Mouse (Mus musculus) kidney, adult 2 months (tissue): ENCODE measurements around the gene Cnih3. TPM values are rescaled to one million over a fixed set of nuclear protein-coding genes. Genes with fewer than 3 reads are reported as not detected.

Source experiments
- DNase-seq: peaks from one replicate; pipeline ENCODE4 v3.0.0; 2021
- H3K27ac ChIP-seq: fragments of 200-500 bp; 2 replicates; pipeline ENCODE4 v1.5.1; 2012; ENCODE audit warnings: low read depth, low read length, control low read depth, inconsistent platforms; ENCODE audit not compliant: insufficient read depth
- H3K27me3 ChIP-seq: fragments of 200-500 bp; replicated peaks from 2 replicates; pipeline ENCODE4 v1.6.1; 2012; ENCODE audit warnings: mild to moderate bottlenecking, moderate library complexity, low read length, inconsistent platforms; ENCODE audit not compliant: control insufficient read depth, insufficient read depth
- H3K36me3 ChIP-seq: fragments of 200-500 bp; 2 replicates; pipeline ENCODE4 v1.6.1; 2012; ENCODE audit warnings: mild to moderate bottlenecking, moderate library complexity, low read length, inconsistent platforms; ENCODE audit not compliant: control insufficient read depth, insufficient read depth
- H3K4me1 ChIP-seq: fragments of 200-500 bp; 2 replicates; pipeline ENCODE4 v1.6.1; 2011; ENCODE audit warnings: low read length; ENCODE audit not compliant: control insufficient read depth, insufficient read depth
- H3K4me3 ChIP-seq: fragments of 200-500 bp; 2 replicates; pipeline ENCODE4 v1.5.1; 2011; ENCODE audit warnings: mild to moderate bottlenecking, low read depth, low read length, control low read depth; ENCODE audit not compliant: insufficient read depth
- CTCF ChIP-seq: fragments of 200-500 bp; conservative IDR thresholded peaks from 2 replicates; pipeline ENCODE4 v1.5.1; 2011; ENCODE audit warnings: low read depth, mild to moderate bottlenecking, control low read depth, low read length, moderate library complexity, mixed read lengths; ENCODE audit not compliant: insufficient read depth, insufficient read length
- POLR2A ChIP-seq: fragments of 200-500 bp; IDR thresholded peaks from one replicate; pipeline ENCODE4 v1.6.1; 2011; ENCODE audit warnings: low read depth, low read length, control low read depth
- WGBS: fragments of 180-500 bp; shearing (Covaris S2); methylation state at CpG from one replicate; pipeline ENCODE4 v1.1.7; 2018; 5-methylcytosine and 5-hydroxymethylcytosine counted together
- polyA plus RNA-seq: library from polyadenylated mRNA; depleted of rRNA; stranded (reverse); fragments of >200 nt; gene quantifications from 2 replicates; pipeline ENCODE4 v1.2.3, GENCODE M21; 2012

The Cnih3 gene
- polyA plus RNA-seq, 1 experiment: not detected

- Histone ChIP-seq H3K27ac (no peak overlapping the region), H3K4me3 (no peak overlapping the region), H3K4me1 (no peaks in the 10 kb centered on the region), H3K36me3 (no peaks in the 10 kb centered on the region), H3K27me3 (no peaks in the 10 kb centered on the region)
- 42% methylated on average over 3 of the region's 3 CpGs for WGBS
- no peak for DNase-seq
- no peak for TF ChIP-seq POLR2A
- no peak for TF ChIP-seq CTCF
Measured at GRCm38 (mm10) chr1:181368789-181369570, 16.6 kb downstream of the Cnih3 start.

- 45% methylated on average over 3 of the region's 3 CpGs for WGBS
- Histone ChIP-seq H3K4me1 (no peaks in the 10 kb centered on the region), H3K27ac (no peak overlapping the region), H3K4me3 (no peak overlapping the region), H3K27me3 (no peaks in the 10 kb centered on the region), H3K36me3 (no peaks in the 10 kb centered on the region)
- DNase-seq: no peak
- TF ChIP-seq CTCF: no peak
- no peak for TF ChIP-seq POLR2A
Measured at GRCm38 (mm10) chr1:181370370-181370769, 17.9 kb downstream of the Cnih3 start.

DNA sequence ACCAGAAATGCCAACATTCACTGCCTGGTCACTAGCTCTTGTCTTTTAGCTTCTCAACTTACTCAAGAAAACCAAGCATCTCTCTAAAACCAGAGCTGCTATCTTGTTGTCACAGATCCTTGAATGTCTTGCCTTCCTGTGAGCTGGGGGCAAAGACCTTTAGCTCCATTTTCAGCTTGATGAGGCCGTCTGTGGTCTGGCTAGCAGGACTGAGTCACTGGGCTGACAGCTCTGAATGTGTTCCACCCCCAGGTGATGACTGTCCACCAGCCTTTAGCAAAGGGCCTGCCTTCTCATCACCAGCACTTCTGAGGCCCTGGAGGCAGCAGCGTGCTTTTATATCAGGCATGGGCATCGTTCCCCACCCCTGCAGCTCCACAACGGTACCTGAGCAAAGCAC lies 18.8 kb downstream of the Cnih3 start:
- 84% methylated on average over 4 of the region's 4 CpGs for WGBS

GRCm38 (mm10) chr1:181372306-181372705 lies 19.9 kb downstream of the Cnih3 start:
- H3K4me3 ChIP-seq: no peak overlapping the region
- 74% methylated on average over 6 of the region's 6 CpGs for WGBS
- H3K4me1 ChIP-seq: no peaks in the 10 kb centered on the region
- no peak overlapping the region for H3K27ac ChIP-seq
- TF ChIP-seq POLR2A (no peak), CTCF (no peak)
- no peaks in the 10 kb centered on the region for H3K27me3 ChIP-seq
- H3K36me3 ChIP-seq: no peaks in the 10 kb centered on the region
- DNase-seq: no peak

More for the DNA sequence above, 18.8 kb downstream of the Cnih3 start:
- H3K4me3 ChIP-seq: no peak overlapping the region
- TF ChIP-seq POLR2A (no peak), CTCF (no peak)
- H3K27ac ChIP-seq: no peak overlapping the region
- H3K4me1 ChIP-seq: no peaks in the 10 kb centered on the region
- DNase-seq: no peak
- no peaks in the 10 kb centered on the region for H3K36me3 ChIP-seq
- H3K27me3 ChIP-seq: no peaks in the 10 kb centered on the region

DNA sequence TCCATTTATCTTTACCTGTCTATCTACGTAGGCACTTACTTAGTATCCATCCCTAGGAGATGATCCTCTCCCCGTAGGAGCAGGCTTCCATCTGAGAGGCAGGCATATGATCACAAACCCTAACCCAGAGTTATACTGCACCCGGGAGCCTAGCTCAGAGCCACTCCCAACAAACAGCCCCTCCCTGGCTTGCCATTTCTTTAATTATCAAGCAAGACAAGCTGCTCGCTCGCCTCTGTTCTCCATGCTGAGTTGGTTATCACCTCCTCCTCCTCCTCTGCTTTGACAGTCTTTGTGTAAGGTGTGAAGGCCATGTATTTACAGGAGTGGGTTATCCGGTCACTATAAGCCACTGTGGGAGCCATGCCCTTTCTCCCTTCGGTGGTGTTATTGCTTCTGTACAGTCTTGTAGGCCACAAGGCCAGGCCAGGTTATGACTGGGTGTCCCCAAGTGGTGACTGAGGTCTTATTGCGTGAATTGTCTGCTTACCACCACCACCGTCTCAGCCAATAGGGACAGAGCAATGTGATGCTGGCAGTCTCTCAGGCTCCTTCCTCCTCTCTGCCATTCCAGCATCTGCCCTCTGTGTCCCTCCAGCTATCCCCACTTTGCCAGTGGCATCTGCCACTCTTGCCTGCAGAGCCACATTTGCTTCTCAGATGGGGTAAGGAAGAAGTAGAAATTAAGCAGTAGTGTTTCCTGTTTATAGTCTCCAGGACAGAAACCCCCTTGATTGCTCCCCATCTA lies 22.4 kb downstream of the Cnih3 start:
- TF ChIP-seq POLR2A: no peak
- TF ChIP-seq CTCF: no peak
- 87% methylated on average over 9 of the region's 9 CpGs for WGBS
- no peak overlapping the region for H3K4me3 ChIP-seq

GRCm38 (mm10) chr1:181376431-181376830 lies 24.0 kb downstream of the Cnih3 start:
- no peak for DNase-seq
- Histone ChIP-seq H3K4me1 (no peaks in the 10 kb centered on the region), H3K27ac (no peak overlapping the region), H3K36me3 (no peaks in the 10 kb centered on the region), H3K27me3 (no peaks in the 10 kb centered on the region), H3K4me3 (no peak overlapping the region)
- no peak for TF ChIP-seq POLR2A
- no peak for TF ChIP-seq CTCF
- 60% methylated on average over 8 of the region's 8 CpGs for WGBS

More for the DNA sequence above, 22.4 kb downstream of the Cnih3 start:
- Histone ChIP-seq H3K27me3 (no peaks in the 10 kb centered on the region), H3K27ac (no peak overlapping the region), H3K4me1 (no peaks in the 10 kb centered on the region), H3K36me3 (no peaks in the 10 kb centered on the region)
- no peak for DNase-seq

DNA sequence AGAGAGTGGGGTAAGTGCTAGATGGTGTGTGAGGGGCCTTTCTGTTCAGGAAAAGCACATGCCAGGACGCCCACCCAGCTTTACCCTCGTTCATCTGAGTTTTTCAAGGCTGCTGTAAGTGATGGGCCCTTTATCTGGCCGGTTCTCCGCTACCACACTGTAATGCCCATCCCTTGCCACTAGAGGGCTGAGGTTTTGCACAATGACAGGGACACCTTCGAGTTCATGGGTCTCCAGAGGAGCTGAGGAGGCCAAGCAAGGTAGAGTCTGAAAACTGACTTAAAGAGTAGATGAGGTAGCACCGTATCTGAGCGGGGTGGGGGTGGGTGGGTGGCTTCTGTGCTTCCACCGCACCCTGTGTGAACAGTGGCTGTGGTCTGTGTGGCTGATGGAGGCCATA lies 27.2 kb downstream of the Cnih3 start:
- no peaks in the 10 kb centered on the region for H3K27me3 ChIP-seq
- peak; percentile 64 for DNase-seq
- TF ChIP-seq POLR2A (no peak), CTCF (peak; percentile 87)
- no peaks in the 10 kb centered on the region for H3K4me1 ChIP-seq
- WGBS: 33% methylated on average over 8 of the region's 8 CpGs
- no peaks in the 10 kb centered on the region for H3K36me3 ChIP-seq
- H3K4me3 ChIP-seq: no peak overlapping the region
- no peak overlapping the region for H3K27ac ChIP-seq
